Mouse (Mus musculus): ENCODE data around the gene Gm3233.
"Not testable (repeated sequence)": the region's sequence is repeated elsewhere in the genome, so short reads cannot be mapped to it uniquely, and the experiment has no call there.

Gm3233 gene

DNA sequence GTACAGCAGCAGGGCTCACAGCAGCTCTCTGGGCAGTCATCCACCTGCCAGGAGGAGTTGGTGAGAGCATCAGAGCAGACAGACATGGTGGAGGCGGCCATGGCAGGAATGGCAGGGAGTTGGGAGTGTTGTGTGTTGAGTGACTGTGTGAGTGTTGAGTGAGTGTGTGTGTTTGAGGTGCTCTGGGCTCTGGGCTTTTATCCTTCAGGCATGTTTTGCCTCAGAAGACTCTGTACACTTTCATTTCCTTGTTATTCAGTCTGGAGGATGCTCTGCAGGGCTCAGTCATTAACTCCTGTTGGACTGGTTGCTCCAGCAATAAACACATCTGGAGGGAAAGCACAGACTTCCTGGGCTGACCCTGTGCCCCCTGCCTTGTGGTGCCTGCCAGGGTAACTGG, at the start of gene Gm3233:
Gene Gm3233, minus strand, starts transcription at position 101 of the 400 bp plus-strand sequence.
- DNase-seq, result not testable (repeated sequence)

DNA sequence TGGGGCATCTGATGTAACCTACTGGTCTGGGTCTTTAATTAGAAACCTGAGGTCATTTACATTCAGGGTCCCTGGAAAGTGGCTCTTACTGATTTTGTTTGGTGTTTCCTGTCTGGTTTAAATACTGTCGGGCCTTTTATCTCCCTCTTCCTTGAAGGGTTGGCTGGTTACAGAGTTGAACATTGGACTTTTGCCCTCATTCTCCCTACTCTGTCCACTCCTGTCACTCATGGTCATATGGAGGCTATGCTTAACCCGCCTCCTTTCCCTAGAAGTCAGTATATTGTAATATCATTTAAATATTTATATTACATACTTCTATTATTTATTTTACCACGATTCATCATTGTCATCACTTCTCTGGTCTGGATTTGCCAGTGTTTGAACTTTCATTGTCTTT, 44.6 kb upstream of the Gm3233 start:
- no peak for DNase-seq

DNA sequence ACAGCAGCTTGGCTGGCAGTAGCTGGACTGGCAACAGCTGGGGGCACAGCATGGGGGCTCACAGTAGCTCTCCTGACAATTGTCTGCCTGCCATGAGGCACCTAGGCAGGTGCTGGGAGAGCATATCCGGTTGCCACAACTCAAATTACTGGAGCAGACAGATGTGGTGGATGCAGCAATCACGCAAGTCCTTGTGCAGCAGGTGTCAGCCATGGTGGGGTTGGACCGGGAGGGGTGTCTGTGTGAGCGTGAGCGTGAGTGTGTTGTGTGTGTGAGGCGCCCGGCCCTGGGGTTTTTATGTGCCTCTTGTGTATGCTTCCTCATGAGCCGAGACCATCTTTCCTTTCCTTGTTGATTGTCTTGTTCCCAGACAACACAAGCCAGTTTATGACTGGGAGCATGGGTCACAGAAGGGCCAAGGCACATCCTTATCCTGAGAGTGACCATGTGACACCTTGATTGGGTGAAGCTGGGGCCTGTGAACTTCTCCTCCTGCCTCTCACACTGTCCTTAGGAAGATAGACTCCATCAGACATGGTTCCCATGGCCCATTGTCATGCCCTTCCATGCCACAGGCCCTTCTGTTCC, 39.5 kb upstream of the Gm3233 start, which contains the start of gene Gm19668:
Gene Gm19668, minus strand, starts transcription at position 213 of the 588 bp plus-strand sequence.
- peak; percentile 51 for DNase-seq

DNA sequence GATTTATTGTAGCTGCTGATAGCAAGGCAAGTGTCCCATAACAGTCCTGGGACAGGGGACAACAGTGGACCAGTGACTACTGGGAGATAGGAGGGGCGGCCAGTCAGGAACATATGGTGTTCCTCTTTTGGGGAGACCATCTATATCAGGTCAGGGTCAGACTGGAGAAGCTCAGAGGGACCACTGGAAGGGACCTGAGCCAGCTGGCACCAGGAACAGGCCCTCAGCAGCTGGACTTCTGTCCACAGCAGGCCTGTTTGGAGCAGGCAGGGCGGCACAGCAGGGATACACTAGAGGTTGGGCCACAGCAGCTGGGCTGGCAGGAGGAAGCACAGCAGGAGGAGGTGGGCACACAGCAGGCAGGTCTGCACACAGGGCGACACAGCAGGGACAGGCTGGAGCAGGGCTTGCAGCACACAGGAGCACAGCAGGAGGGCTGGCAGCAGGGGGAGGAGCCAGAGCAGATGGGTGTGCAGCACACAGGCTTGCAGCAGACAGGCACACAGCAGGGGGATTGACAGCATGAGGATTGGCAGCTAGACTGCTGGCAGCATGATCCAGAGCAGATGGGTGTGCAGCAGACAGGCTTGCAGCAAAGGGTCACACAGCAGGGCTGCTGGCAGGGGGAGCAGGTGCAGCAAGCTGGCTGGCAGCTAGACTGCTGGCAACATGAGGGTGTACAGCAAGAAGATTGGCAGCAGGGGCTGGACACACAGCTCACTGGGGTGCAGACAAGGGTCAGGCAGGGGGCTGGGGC, 38.9 kb upstream of the Gm3233 start:
- not testable (repeated sequence) for DNase-seq

DNA sequence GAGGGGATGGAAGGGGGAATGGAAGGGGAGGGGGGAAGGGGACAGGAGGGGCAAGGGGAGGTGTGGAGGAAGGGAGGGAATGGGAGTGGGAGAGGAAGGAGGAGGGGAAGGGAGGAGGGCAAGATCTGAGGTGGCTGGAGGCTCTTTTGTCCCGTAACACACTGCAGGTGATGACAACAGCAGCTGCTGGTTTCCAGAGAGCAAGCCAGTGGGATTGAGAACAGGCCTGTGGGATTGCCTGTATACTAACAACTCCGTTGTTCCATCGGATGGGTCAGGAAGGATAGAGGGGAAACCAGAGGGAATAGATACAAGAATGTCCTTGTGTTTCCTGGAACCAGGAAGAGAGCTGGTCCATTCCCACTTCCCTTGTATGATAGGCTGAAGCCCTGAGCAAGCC, 38.2 kb upstream of the Gm3233 start:
- DNase-seq, result peak; percentile 39

DNA sequence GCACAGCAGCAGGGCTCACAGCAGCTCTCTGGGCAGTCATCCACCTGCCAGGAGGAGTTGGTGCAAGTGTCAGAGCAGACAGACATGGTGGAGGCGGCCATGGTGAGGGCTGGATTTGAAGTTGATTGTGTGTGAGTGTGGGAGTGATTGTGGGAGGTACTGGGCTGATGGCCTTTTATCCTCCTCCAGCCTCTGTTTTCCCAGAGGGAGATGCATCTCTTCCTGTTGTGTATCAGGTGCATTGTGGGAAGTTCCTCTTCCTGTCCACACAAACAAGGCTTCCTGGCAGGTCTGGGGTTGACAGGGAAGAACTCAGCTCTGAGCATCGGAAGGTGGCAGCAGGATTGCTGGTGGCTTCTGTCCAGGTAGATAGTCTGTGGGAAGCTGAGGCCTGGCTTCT, 35.5 kb upstream of the Gm3233 start, which contains the start of gene Gm9639:
Gene Gm9639, minus strand, starts transcription at position 101 of the 400 bp plus-strand sequence.
- DNase-seq, result no peak

DNA sequence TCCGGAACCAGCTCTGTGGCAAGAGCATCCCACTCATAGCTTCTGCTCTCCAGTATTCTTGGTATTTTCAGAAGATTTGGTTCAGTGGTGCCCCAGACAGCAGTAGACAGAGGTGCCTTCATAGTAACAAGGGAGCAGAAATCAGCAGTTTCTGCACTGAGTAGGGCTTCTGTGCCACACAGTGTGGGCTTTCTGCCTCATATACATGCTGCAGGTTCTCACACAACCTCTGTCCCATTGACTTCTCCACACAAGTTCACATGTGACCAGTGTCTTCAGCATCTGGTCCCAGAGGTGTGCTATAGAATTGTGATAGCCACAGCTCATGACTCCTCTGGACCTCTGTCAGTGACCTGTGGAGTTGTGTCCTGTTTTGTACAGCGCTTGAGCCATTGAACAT, 29.1 kb upstream of the Gm3233 start:
- DNase-seq, result no peak

DNA sequence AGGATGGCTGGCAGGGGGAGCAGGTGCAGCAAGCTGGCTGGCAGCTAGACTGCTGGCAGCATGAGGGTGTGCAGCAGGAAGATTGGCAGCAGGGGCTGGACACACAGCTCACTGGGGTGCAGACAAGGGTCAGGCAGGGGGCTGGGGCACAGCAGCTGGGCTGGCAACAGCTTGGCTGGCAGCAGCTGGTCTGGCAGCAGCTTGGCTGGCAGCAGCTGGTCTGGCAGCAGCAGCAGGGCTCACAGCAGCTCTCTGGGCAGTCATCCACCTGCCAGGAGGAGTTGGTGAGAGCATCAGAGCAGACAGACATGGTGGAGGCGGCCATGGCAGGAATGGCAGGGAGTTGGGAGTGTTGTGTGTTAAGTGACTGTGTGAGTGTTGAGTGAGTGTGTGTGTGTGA, 28.4 kb upstream of the Gm3233 start, which contains the start of gene Gm7137:
Gene Gm7137, minus strand, starts transcription at position 325 of the 400 bp plus-strand sequence.
- DNase-seq, result not testable (repeated sequence)

DNA sequence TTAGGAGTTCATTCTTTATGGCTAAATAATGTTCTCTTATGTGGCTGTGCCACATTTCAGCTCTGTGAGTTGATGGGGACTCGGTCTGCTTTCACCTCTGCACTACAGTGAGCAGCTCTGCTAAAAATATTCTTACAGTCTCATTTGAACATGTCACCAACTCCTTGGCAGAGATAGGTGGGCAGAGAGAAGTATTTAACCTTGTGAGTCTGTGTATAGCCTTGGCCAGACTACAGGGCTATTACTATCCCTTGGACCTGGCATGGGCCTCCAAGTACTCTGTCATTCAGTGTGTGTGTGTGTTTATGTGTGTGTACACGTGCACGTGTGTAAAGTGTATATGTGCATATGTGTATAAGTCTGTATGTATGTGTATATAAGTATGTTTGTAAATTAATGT, 23.9 kb upstream of the Gm3233 start:
- DNase-seq, result not testable (repeated sequence)

DNA sequence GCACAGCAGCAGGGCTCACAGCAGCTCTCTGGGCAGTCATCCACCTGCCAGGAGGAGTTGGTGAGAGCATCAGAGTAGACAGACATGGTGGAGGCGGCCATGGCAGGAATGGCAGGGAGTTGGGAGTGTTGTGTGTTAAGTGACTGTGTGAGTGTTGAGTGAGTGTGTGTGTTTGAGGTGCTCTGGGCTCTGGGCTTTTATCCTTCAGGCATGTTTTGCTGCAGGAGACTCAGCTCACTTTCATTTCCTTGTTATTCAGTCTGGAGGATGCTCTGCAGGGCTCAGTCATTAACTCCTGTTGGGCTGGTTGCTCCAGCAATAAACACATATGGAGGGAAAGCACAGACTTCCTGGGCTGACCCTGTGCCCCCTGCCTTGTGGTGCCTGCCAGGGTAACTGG, 23.0 kb upstream of the Gm3233 start, which contains the start of gene Gm3250:
Gene Gm3250, minus strand, starts transcription at position 101 of the 400 bp plus-strand sequence.
- not testable (repeated sequence) for DNase-seq

DNA sequence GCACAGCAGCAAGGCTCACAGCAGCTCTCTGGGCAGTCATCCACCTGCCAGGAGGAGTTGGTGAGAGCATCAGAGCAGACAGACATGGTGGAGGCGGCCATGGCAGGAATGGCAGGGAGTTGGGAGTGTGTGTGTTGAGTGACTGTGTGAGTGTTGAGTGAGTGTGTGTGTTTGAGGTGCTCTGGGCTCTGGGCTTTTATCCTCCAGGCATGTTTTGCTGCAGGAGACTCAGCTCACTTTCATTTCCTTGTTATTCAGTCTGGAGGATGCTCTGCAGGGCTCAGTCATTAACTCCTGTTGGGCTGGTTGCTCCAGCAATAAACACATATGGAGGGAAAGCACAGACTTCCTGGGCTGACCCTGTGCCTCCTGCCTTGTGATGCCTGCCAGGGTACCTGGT, 17.4 kb upstream of the Gm3233 start, which contains the start of gene Gm7138:
Gene Gm7138, minus strand, starts transcription at position 101 of the 400 bp plus-strand sequence.
- not testable (repeated sequence) for DNase-seq

DNA sequence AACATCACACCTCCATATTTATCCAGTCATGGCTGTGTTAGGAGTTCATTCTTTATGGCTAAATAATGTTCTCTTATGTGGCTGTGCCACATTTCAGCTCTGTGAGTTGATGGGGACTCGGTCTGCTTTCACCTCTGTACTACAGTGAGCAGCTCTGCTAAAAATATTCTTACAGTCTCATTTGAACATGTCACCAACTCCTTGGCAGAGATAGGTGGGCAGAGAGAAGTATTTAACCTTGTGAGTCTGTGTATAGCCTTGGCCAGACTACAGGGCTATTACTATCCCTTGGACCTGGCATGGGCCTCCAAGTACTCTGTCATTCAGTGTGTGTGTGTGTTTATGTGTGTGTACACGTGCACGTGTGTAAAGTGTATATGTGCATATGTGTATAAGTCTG, 12.7 kb upstream of the Gm3233 start:
- not testable (repeated sequence) for DNase-seq

DNA sequence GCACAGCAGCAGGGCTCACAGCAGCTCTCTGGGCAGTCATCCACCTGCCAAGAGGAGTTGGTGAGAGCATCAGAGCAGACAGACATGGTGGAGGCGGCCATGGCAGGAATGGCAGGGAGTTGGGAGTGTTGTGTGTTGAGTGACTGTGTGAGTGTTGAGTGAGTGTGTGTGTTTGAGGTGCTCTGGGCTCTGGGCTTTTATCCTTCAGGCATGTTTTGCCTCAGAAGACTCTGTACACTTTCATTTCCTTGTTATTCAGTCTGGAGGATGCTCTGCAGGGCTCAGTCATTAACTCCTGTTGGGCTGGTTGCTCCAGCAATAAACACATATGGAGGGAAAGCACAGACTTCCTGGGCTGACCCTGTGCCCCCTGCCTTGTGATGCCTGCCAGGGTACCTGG, 11.7 kb upstream of the Gm3233 start, which contains the start of gene Gm3238:
Gene Gm3238, minus strand, starts transcription at position 101 of the 400 bp plus-strand sequence.
- not testable (repeated sequence) for DNase-seq

DNA sequence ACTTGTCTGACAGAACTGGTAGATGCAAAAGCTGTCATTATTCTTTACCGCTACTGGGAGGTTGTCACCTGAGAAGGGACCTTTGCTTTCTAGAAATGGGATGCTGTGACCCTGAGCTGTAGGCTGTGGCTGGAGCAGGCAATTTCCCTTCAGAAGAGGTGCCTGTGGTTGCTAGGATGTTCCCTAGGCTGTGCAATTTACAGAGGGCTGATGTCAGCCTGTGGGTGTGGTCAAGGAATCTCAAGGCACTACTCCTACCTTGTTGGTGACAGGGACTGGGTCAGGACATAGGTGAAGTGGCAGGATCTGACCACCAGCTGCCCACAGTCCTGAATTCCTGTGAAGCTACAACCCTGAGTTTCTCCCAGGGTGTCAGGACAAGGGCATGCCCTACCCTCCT, 10.2 kb upstream of the Gm3233 start:
- DNase-seq, result no peak

DNA sequence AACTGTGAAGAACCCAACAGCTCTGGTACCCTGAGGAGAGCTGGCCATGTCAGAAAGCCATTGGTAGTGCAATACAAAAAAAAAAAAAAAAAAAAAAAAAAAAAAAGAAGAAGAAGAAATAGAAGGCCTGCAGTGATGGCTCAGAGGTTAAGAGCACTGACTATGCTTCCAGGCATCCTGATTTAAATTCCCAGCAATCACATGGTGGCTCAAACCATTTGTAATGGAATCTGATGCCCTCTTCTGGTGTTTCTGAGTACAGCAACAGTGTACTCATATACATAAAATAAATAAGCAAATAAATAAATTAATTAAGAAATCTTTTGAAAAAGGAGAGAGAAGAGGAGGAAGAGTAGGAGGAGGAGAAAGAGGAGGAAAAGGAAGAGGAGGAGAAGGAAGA, 6.0 kb downstream of the Gm3233 start:
- DNase-seq, result no peak

DNA sequence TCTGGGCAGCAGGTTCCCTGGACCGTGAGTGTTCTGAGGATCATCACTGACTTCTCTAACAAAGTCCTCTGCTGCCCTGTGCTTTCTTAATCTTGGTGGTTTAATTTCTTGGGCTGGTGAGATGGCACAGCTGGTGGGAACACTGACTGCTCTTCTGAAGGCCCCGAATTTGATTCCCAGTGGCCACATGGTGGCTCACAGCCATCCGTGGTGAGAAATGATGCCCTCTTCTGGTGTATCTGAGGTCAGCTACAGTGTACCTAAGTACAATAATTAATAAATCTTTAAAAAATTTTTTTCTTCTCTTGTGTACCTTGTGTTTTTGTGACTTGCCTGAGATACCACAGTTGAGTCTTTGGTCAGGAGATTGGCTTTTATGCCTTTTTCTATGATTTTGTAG, 7.2 kb downstream of the Gm3233 start:
- DNase-seq, result not testable (repeated sequence)

DNA sequence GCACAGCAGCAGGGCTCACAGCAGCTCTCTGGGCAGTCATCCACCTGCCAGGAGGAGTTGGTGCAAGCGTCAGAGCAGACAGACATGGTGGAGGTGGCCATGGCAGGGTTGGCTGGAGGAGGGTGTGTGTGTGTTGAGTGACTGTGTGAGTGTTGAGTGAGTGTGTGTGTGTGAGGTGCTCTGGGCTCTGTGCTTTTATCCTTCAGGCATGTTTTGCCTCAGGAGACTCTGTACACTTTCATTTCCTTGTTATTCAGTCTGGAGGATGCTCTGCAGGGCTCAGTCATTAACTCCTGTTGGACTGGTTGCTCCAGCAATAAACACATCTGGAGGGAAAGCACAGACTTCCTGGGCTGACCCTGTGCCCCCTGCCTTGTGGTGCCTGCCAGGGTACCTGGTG, 8.2 kb downstream of the Gm3233 start, which contains the start of gene Gm9736:
Gene Gm9736, minus strand, starts transcription at position 101 of the 400 bp plus-strand sequence.
- DNase-seq, result not testable (repeated sequence)

DNA sequence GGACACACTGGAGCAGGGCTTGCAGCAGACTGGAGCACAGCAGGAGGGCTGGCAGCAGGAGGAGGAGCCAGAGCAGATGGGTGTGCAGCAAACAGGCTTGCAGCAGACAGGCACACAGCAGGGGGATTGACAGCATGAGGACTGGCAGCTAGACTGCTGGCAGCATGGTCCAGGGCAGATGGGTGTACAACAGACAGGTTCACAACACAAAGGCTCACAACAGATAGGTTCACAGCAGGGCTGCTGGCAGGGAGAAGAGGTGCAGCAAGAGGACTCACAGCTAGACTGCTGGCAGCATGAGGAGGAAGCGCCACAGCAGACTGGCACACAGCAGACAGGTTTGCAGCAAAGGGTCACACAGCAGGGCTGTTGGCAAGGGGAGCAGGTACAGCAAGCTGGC, 8.8 kb downstream of the Gm3233 start:
- peak; percentile 29 for DNase-seq

DNA sequence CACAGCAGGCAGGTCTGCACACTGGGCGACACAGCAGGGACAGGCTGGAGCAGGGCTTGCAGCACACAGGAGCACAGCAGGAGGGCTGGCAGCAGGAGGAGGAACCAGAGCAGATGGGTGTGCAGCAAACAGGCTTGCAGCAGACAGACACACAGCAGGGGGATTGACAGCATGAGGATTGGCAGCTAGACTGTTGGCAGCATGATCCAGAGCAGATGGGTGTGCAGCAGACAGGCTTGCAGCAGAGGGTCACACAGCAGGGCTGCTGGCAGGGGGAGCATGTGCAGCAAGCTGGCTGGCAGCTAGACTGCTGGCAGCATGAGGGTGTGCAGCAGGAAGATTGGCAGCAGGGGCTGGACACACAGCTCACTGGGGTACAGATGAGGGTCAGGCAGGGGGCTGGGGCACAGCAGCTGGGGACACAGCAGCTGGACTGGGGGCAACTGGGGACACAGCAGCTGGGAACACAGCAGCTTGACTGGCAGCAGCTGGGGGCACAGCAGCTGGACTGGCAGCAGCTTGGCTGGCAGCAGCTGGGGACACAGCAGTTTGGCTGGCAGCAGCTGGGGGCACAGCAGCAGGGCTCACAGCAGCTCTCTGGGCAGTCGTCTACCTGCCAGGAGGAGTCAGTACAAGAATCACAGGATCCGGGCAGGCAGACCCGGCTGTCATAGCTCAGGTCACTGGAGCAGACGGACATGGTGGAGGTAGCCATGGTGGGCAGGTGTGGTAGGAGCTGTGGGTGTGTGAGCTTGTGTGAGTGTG, 17.4 kb downstream of the Gm3233 start, which contains the start of gene Gm18596:
Gene Gm18596, minus strand, starts transcription at position 715 of the 765 bp plus-strand sequence.
- peak; percentile 46 for DNase-seq

DNA sequence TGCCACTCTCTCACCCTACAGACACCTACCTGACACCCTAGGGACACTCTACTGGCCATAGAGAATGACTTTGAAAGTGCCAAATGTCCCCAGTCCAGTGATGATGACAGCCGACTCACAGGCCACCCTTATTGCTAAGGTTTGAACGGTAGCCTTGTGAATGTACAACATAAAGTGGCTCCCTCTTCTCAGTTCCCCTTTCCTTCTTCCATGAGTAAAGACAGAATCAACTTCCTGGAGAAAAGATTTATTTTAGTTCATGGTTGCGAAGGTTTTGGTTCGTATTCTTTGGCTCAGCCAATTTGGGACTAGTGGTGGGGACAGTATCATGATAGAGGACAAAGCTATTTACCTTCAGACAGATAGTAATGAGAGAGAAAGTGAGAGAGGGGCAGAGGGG, 20.6 kb downstream of the Gm3233 start:
- no peak for DNase-seq

DNA sequence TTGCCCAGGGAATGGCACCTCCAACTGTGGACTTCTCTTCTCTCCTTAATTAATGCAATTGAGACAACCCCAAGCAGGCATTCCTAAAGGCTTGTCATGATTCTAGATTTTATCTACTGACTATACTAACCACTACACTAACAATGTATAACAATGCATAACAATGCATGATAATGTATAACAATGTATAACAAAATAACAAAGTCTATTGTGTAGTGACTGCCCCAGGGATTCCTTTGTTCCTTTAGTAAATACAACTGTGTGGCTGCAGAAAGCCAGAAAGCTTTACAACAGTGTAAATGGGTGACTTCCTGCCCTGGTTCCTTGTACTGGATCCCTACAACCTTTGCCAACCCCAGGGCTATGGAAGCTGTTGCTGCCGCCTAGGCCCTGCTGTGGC, 23.6 kb downstream of the Gm3233 start:
- DNase-seq, result no peak

DNA sequence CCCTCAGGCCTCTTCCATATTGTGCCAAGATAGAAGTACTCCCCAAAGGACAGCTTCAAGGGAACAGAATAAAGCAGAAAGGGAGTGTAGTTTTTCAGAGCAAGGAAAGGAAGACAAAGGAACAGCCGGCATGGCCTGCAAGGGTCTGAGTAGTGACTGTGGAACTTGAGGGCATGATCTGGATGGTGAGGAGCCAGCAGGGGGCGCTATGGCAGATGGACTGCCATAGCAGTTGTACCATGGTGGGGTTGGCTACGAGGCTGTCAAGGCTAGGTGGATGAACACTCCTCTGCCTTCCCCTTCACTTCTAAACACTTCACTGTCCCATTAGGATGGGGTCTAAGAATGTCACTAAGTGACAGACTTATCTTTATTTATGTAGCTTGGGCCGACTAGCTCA, 30.2 kb downstream of the Gm3233 start:
- DNase-seq, result peak; percentile 20

DNA sequence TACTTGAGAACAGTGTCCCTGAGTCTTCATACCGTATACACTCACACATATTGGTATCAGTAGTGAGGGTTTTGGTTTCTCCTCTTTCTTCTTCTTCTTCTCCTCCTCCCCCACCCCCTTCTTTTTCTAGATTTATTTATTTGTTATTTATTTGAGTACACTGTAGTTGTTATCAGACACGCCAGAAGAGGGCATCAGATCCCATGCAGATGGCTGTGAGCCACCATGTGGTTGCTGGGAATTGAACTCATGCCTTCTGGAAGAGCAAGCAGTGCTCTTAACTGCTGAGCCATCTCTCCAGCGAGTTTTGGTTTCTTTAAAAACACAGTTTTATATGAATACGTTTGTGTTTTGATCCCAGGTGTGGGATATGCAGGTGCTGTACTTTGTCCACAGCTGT, 31.2 kb downstream of the Gm3233 start:
- DNase-seq, result no peak

All from retina, postnatal 1 day (tissue).